Mouse (Mus musculus) heart, adult 2 months (tissue): Measurements from ENCODE around the gene Gm10912. TPM values are rescaled to one million over a fixed set of nuclear protein-coding genes. Genes with fewer than 3 reads are reported as not detected.
"Not testable (repeated sequence)": the region's sequence is repeated elsewhere in the genome, so short reads cannot be mapped to it uniquely, and the experiment has no call there.

Experiments used
- DNase-seq, 2 experiments: peaks; one replicate each; pipeline ENCODE4 v3.0.0; 2021
- H3K27ac ChIP-seq: fragments of 200-600 bp; 2 replicates; pipeline ENCODE4 v1.8.1; 2022
- H3K27me3 ChIP-seq: fragments of 200-500 bp; 2 replicates; pipeline ENCODE4 v1.6.1; 2012; ENCODE audit warnings: mild to moderate bottlenecking, low read length, inconsistent platforms, mixed read lengths; ENCODE audit not compliant: control insufficient read depth, insufficient read depth
- H3K36me3 ChIP-seq: fragments of 200-500 bp; 2 replicates; pipeline ENCODE4 v1.6.1; 2012; ENCODE audit warnings: low read length, inconsistent platforms; ENCODE audit not compliant: control insufficient read depth, insufficient read depth
- H3K4me1 ChIP-seq: fragments of 200-500 bp; 2 replicates; pipeline ENCODE4 v1.6.1; 2011; ENCODE audit warnings: low read length; ENCODE audit not compliant: control insufficient read depth, insufficient read depth
- H3K4me3 ChIP-seq: fragments of 200-600 bp; 2 replicates; pipeline ENCODE4 v1.8.1; 2022
- H3K79me2 ChIP-seq: fragments of 200-500 bp; replicated peaks from 2 replicates; pipeline ENCODE4 v1.6.1; 2012; ENCODE audit warnings: mild to moderate bottlenecking, inconsistent platforms, low read length, moderate library complexity, mixed read lengths; ENCODE audit not compliant: control insufficient read depth, insufficient read depth
- H3K9ac ChIP-seq: fragments of 200-500 bp; 2 replicates; pipeline ENCODE4 v1.6.1; 2012; ENCODE audit warnings: low read depth, mild to moderate bottlenecking, control low read depth, inconsistent platforms, low read length, mixed read lengths
- CTCF ChIP-seq: fragments of 200-600 bp; IDR thresholded peaks from 2 replicates; pipeline ENCODE4 v1.8.1; 2022; ENCODE audit warnings: antibody characterized with exemption, mild to moderate bottlenecking, moderate library complexity
- EP300 ChIP-seq: fragments of 200-500 bp; IDR thresholded peaks from 2 replicates; pipeline ENCODE4 v1.6.1; 2011; ENCODE audit warnings: low read depth, low read length, control low read depth; ENCODE audit not compliant: insufficient read depth
- POLR2A ChIP-seq: fragments of 200-500 bp; IDR thresholded peaks from 2 replicates; pipeline ENCODE4 v1.6.1; 2011; ENCODE audit warnings: mild to moderate bottlenecking, low read depth, low read length, control low read depth; ENCODE audit not compliant: insufficient read depth
- WGBS: fragments of 180-500 bp; shearing (Covaris S2); methylation state at CpG from one replicate; pipeline ENCODE4 v1.1.7; 2018; 5-methylcytosine and 5-hydroxymethylcytosine counted together
- intact Hi-C: fragments of 180-260 bp; cut with DNase I; formaldehyde crosslinking; loops from one replicate; pipeline ENCODE4 v1.15.1; 2025
- polyA plus RNA-seq: library from polyadenylated mRNA; depleted of rRNA; stranded (reverse); fragments of >200 nt; gene quantifications from 2 replicates; pipeline ENCODE4 v1.2.3, GENCODE M21; 2012
- total RNA-seq, 2 experiments: library from RNA; stranded (reverse); gene quantifications; 2 replicates each; pipeline ENCODE4 v1.2.3; 2021

Gene Gm10912
- total and polyA plus RNA-seq, 3 experiments, result 0.14 to 0.31 (median 0.20) TPM

DNA sequence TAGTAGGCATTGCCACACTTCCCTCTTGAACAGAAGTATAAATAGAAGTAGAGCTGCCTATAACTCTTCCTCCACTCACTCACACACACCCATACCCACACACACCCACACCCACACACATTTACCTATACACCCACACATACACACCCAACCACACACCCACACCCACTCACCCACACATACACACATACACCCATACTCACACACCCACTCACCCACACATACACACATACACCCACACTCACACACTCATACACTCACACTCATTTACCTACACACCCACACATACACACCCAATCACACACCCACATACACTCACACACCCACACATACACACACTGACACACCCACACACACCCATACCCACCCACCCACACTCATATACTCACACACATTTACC lies 16.8 kb downstream of the Gm10912 start:
- Histone ChIP-seq H3K9ac (no peak overlapping the region), H3K4me3 (no peak overlapping the region), H3K4me1 (no peaks in the 10 kb centered on the region), H3K27me3 (no peaks in the 10 kb centered on the region), H3K79me2 (no peaks in the 10 kb centered on the region), H3K36me3 (no peaks in the 10 kb centered on the region), H3K27ac (no peak overlapping the region)
- no peak for DNase-seq
- intact Hi-C loops, result no loop called here
- no peak for TF ChIP-seq POLR2A
- TF ChIP-seq EP300, result no peak
- no peak for TF ChIP-seq CTCF

DNA sequence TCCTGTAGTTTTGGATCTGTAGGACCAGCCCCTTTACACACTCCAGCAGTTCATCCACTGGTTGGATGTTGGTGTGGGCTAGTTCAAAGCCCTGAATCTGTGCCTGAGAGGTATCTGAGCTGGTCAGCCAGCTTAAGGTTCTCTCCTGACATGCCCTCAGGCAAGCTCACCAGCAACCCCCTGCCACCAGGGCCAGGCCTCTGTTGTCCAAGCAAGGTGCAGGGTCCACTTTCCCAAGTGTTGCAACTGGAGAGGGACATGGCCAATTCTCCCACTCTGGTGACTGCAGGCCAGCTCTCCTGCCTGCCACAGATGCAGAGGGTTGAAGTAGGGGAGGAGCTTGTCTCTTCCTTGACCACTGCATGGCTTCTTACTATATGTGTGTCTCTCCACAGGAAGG lies 18.4 kb downstream of the Gm10912 start:
- H3K36me3 ChIP-seq, H3K9ac ChIP-seq, H3K4me3 ChIP-seq, H3K4me1 ChIP-seq, H3K27ac ChIP-seq, DNase-seq, H3K27me3 ChIP-seq, H3K79me2 ChIP-seq, intact Hi-C loops: not testable (repeated sequence)

DNA sequence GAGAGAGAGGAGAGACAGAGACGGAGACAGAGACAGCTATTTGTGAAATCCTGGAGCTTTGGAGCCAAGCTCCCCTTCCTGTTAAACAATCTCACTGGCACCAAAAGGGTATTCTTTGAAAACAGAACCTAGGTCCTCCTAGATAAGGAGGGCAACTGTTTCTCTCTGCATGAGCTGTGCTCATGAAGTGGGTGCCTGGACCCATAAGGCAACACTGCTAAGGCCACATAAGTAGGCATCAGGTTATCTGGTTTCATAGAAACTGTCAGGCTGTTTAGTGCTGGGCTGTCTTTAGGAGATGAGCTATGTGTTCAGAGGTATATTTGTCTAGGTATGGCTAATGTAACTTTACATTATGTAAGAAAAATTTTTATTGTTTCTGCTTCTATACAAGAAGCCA lies 21.9 kb downstream of the Gm10912 start:
- H3K4me3 ChIP-seq, intact Hi-C loops, DNase-seq, H3K4me1 ChIP-seq, H3K36me3 ChIP-seq, H3K27me3 ChIP-seq, H3K9ac ChIP-seq, H3K27ac ChIP-seq, H3K79me2 ChIP-seq: not testable (repeated sequence)
- WGBS, result 71% methylated on average over 1 of the region's 1 CpGs

DNA sequence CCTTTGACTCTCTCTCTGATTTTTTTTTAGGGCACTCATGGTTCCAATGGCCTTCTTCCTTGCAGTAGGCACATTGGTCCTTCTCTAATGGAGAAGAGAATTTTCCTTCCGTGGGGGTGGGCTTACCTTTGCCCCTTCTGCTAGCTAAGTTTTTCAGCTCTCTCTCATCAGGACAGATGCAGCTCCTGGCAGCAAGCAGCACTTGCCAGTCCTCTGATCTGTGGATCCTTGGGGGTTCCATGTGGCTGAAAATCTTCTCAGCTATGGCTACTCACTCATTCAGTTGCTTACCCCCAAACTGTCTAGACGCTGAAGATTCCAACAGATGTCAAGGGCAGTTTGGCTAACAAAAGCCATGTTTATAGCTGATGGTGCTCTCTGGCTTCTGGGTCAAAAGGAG lies 27.7 kb downstream of the Gm10912 start:
- Histone ChIP-seq H3K36me3 (no peaks in the 10 kb centered on the region; the same call in 1 of the 2 replicates), H3K9ac (no peak overlapping the region), H3K79me2 (no peaks in the 10 kb centered on the region), H3K27me3 (no peaks in the 10 kb centered on the region), H3K4me3 (no peak overlapping the region), H3K27ac (no peak overlapping the region), H3K4me1 (peaks cover 4% of the 10 kb centered on the region; the same call in 1 of the 2 replicates)
- TF ChIP-seq CTCF (no peak), POLR2A (no peak), EP300 (no peak)
- DNase-seq, result no peak
- WGBS, result 78% methylated on average over 2 of the region's 2 CpGs
- intact Hi-C loops, result loop anchor here (1.0 kb wide), 1 partner anchor 25 kb away; the partner anchor contains the start of gene Gm10799

DNA sequence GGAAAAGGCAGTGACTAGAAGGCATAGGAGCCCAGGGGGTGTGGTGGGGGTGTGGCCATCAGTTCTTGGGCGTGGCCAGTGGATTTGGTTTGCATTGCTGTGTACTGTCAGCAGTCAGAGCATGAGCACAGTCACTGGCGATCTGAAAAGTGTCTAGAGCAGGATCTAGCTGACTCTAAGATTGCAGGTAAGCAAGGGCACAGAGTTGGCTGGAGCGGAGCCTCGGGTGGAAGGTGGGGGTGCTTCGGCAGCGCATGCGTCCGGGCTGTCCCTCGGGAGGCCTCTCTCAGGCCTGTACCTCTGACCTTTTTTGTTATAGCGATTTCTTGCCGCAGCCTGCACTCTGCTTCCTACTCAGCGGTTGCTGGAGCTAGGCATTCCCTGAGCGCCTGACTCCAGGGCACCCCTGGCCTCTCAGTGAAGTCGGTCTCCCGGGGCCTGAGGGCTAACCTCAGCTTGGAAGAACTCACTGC lies 30.2 kb downstream of the Gm10912 start, which contains the start of gene Cd59a:
Gene Cd59a, plus strand, starts transcription at position 61 of the 473 bp plus-strand sequence.
- Histone ChIP-seq H3K4me3 (peak within 1 kb of the TSS; percentile 66), H3K36me3 (peaks cover 3% of the 10 kb centered on the region), H3K27me3 (no peaks in the 10 kb centered on the region), H3K79me2 (no peaks in the 10 kb centered on the region), H3K9ac (peak within 1 kb of the TSS; percentile 83), H3K4me1 (peaks cover 9% of the 10 kb centered on the region), H3K27ac (peak within 1 kb of the TSS; percentile 93)
- intact Hi-C loops, result loop anchor here (1.0 to 2.0 kb wide), 2 partner anchors 27 to 59 kb away; partner anchors contain the start of gene A930018P22Rik
- TF ChIP-seq EP300 (peak; percentile 86), POLR2A (peak; percentile 93), CTCF (no peak)
- peak; percentile 88 to 89 for DNase-seq
- WGBS, result 2% methylated on average over 15 of the region's 15 CpGs

DNA sequence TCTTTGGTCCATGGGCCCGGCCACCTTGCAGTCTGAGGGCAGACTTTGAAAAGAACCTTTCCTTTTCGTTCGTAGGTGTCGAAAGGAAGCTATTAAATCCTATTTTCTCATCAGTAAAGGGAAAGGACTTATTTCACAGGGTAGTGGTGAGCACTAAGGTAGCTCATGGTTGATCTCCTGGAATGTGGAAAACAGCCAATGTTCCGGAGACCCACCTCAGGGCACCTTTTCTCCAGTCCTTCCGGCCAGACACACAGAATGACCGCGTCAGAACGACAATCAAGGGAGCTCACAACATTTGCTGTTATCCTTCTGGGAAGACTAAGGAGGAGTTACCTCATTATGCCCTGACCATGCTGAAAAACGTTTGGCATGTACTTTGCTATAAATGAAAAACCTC lies 30.6 kb downstream of the Gm10912 start:
- Histone ChIP-seq H3K27me3 (no peaks in the 10 kb centered on the region), H3K27ac (peak overlapping the region; percentile 93), H3K79me2 (no peaks in the 10 kb centered on the region), H3K36me3 (peaks cover 3% of the 10 kb centered on the region), H3K9ac (peak overlapping the region; percentile 83), H3K4me1 (peaks cover 9% of the 10 kb centered on the region), H3K4me3 (peak overlapping the region; percentile 66)
- no peak for DNase-seq
- intact Hi-C loops, result loop anchor here (2.0 kb wide), 1 partner anchor 59 kb away; no protein-coding TSS in a partner anchor
- 16% methylated on average over 10 of the region's 10 CpGs for WGBS
- TF ChIP-seq POLR2A (no peak), EP300 (no peak), CTCF (no peak)
